Mouse (Mus musculus) testis, adult 2 months (tissue): Measurements from ENCODE around the gene Rgs6. TPM values are rescaled to one million over a fixed set of nuclear protein-coding genes. Genes with fewer than 3 reads are reported as not detected.
A peak's percentile ranks its signal among the peaks of the same experiment; 100 is the strongest.

Source experiments
- H3K27ac ChIP-seq: fragments of 200-500 bp; 2 replicates; pipeline ENCODE4 v1.5.1; 2012; ENCODE audit warnings: low read depth, low read length; ENCODE audit not compliant: control insufficient read depth, insufficient read depth
- H3K27me3 ChIP-seq: fragments of 200-500 bp; 2 replicates; pipeline ENCODE4 v1.6.1; 2012; ENCODE audit warnings: mild to moderate bottlenecking, low read length, moderate library complexity; ENCODE audit not compliant: control insufficient read depth, insufficient read depth
- H3K36me3 ChIP-seq: fragments of 200-500 bp; 2 replicates; pipeline ENCODE4 v1.6.1; 2012; ENCODE audit warnings: mild to moderate bottlenecking, low read length; ENCODE audit not compliant: control insufficient read depth, insufficient read depth
- H3K4me1 ChIP-seq: fragments of 200-500 bp; 2 replicates; pipeline ENCODE4 v1.6.1; 2012; ENCODE audit warnings: low read length; ENCODE audit not compliant: control insufficient read depth, insufficient read depth
- H3K4me3 ChIP-seq: fragments of 200-500 bp; 2 replicates; pipeline ENCODE4 v1.5.1; 2012; ENCODE audit warnings: low read depth, mild to moderate bottlenecking, low read length, moderate library complexity, mixed read lengths; ENCODE audit not compliant: control insufficient read depth
- CTCF ChIP-seq: fragments of 200-500 bp; IDR thresholded peaks from 2 replicates; pipeline ENCODE4 v1.5.1; 2012; ENCODE audit warnings: low read depth, mild to moderate bottlenecking, inconsistent platforms, low read length, moderate library complexity; ENCODE audit not compliant: control insufficient read depth, insufficient read depth, insufficient replicate concordance
- POLR2A ChIP-seq: fragments of 200-500 bp; IDR thresholded peaks from 2 replicates; pipeline ENCODE4 v1.6.1; 2012; ENCODE audit warnings: low read depth, mild to moderate bottlenecking, inconsistent platforms, low read length, moderate library complexity; ENCODE audit not compliant: control insufficient read depth
- polyA plus RNA-seq: library from polyadenylated mRNA; depleted of rRNA; stranded (reverse); fragments of >200 nt; gene quantifications from 2 replicates; pipeline ENCODE4 v1.2.3, GENCODE M21; 2012

Gene Rgs6
- polyA plus RNA-seq, 1 experiment: 0.75 TPM

GRCm38 (mm10) chr12:82603979-82604378 lies 15.9 kb downstream of the Rgs6 start:
- Histone ChIP-seq H3K27ac (no peak overlapping the region), H3K4me3 (no peak overlapping the region), H3K27me3 (no peaks in the 10 kb centered on the region), H3K4me1 (no peaks in the 10 kb centered on the region), H3K36me3 (no peaks in the 10 kb centered on the region)
- TF ChIP-seq POLR2A: no peak
- no peak for TF ChIP-seq CTCF

- Histone ChIP-seq H3K27me3 (peaks cover 3% of the 10 kb centered on the region; the same call in 1 of the 2 replicates), H3K27ac (no peak overlapping the region), H3K4me3 (no peak overlapping the region), H3K36me3 (no peaks in the 10 kb centered on the region), H3K4me1 (peaks cover 12% of the 10 kb centered on the region)
- TF ChIP-seq CTCF (no peak), POLR2A (no peak)
Observed at GRCm38 (mm10) chr12:82612769-82613660, 24.9 kb downstream of the Rgs6 start.

DNA sequence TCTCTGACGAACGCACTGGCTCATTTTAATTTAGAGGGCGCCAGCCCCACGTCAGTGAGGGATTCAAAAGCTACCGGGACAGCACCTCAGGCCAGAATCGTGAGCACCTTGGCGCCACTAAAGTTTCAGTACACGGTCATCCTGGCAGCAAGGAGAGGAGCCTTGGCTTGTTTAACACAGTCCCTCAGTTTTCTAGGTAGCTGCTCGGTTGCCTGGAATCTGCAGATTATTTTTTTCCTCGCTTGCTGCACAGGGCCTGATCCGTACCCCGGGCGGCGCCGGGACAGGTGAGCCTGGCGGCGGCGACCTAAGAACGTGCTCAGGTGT lies 28.4 kb downstream of the Rgs6 start:
- H3K27me3 ChIP-seq: peaks cover 3% of the 10 kb centered on the region; the same call in 1 of the 2 replicates
- no peaks in the 10 kb centered on the region for H3K36me3 ChIP-seq
- H3K4me3 ChIP-seq: peak overlapping the region; percentile 74
- H3K27ac ChIP-seq: no peak overlapping the region
- peaks cover 12% of the 10 kb centered on the region for H3K4me1 ChIP-seq
- TF ChIP-seq CTCF: no peak
- TF ChIP-seq POLR2A: no peak

GRCm38 (mm10) chr12:82616813-82617681 lies 29.0 kb downstream of the Rgs6 start:
- Histone ChIP-seq H3K4me1 (peaks cover 12% of the 10 kb centered on the region), H3K4me3 (peak overlapping the region; percentile 74), H3K27me3 (peaks cover 3% of the 10 kb centered on the region; the same call in 1 of the 2 replicates), H3K36me3 (no peaks in the 10 kb centered on the region), H3K27ac (no peak overlapping the region)
- TF ChIP-seq CTCF: no peak
- TF ChIP-seq POLR2A: no peak

GRCm38 (mm10) chr12:82617682-82618370 lies 29.7 kb downstream of the Rgs6 start:
- Histone ChIP-seq H3K4me1 (peaks cover 12% of the 10 kb centered on the region), H3K4me3 (peak overlapping the region; percentile 74), H3K36me3 (no peaks in the 10 kb centered on the region), H3K27me3 (peaks cover 3% of the 10 kb centered on the region; the same call in 1 of the 2 replicates), H3K27ac (no peak overlapping the region)
- TF ChIP-seq CTCF (no peak), POLR2A (no peak)

- TF ChIP-seq CTCF (no peak), POLR2A (no peak)
- H3K27ac ChIP-seq: no peak overlapping the region
- no peaks in the 10 kb centered on the region for H3K36me3 ChIP-seq
- no peaks in the 10 kb centered on the region for H3K4me1 ChIP-seq
- H3K27me3 ChIP-seq: no peaks in the 10 kb centered on the region
- no peak overlapping the region for H3K4me3 ChIP-seq
Observed at GRCm38 (mm10) chr12:82640441-82640840, 52.3 kb downstream of the Rgs6 start.
